Mouse (Mus musculus) forebrain, embryonic 11.5 days (tissue): ENCODE results near the gene Nelfe. TPM values are rescaled to one million over a fixed set of nuclear protein-coding genes. Genes with fewer than 3 reads are reported as not detected.
"Not testable (repeated sequence)": the region's sequence is repeated elsewhere in the genome, so short reads cannot be mapped to it uniquely, and the experiment has no call there.

Source experiments
- ATAC-seq: fragments of 200-750 bp; cut with Nextera tagmentation; replicated peaks from 2 replicates; pipeline ENCODE4 v1.8.0; 2017; ENCODE audit warnings: moderate TSS enrichment; ENCODE audit not compliant: low FRiP score
- DNase-seq: peaks from one replicate; pipeline ENCODE4 v3.0.0-alpha.2; 2017; ENCODE audit warnings: low spot score
- H3K27ac ChIP-seq: fragments of 300-500 bp; sonication (generic); 2 replicates; pipeline ENCODE4 v1.5.1; 2014; ENCODE audit warnings: low read depth, low read length
- H3K27me3 ChIP-seq: fragments of 300-500 bp; sonication (generic); 2 replicates; pipeline ENCODE4 v1.6.1; 2014; ENCODE audit warnings: mild to moderate bottlenecking, low read length, mixed read lengths; ENCODE audit not compliant: control insufficient read depth, insufficient read depth
- H3K36me3 ChIP-seq: fragments of 300-500 bp; sonication (generic); 2 replicates; pipeline ENCODE4 v1.6.1; 2014; ENCODE audit warnings: mild to moderate bottlenecking, low read length, moderate library complexity, mixed read lengths; ENCODE audit not compliant: control insufficient read depth, insufficient read depth
- H3K4me1 ChIP-seq: fragments of 300-500 bp; sonication (generic); replicated peaks from 2 replicates; pipeline ENCODE4 v1.6.1; 2014; ENCODE audit warnings: low read length, mixed read lengths; ENCODE audit not compliant: control insufficient read depth, insufficient read depth
- H3K4me2 ChIP-seq: fragments of 300-500 bp; sonication (generic); 2 replicates; pipeline ENCODE4 v1.6.1; 2014; ENCODE audit warnings: low read depth, mild to moderate bottlenecking, low read length, moderate library complexity, mixed read lengths; ENCODE audit not compliant: severe bottlenecking
- H3K4me3 ChIP-seq: fragments of 300-500 bp; sonication (generic); 2 replicates; pipeline ENCODE4 v1.5.1; 2014; ENCODE audit warnings: low read depth, low read length
- H3K9ac ChIP-seq: fragments of 300-500 bp; sonication (generic); 2 replicates; pipeline ENCODE4 v1.6.1; 2014; ENCODE audit warnings: low read length
- H3K9me3 ChIP-seq: fragments of 300-500 bp; sonication (generic); 2 replicates; pipeline ENCODE4 v1.6.1; 2016; ENCODE audit warnings: low read length, mixed read lengths; ENCODE audit not compliant: control insufficient read depth
- WGBS: fragments of 180-500 bp; shearing (Covaris S2); extraction: QIAGEN DNeasy Blood & Tissue Kit; methylation state at CpG from one replicate; pipeline ENCODE4 v1.1.7; 2014; 5-methylcytosine and 5-hydroxymethylcytosine counted together
- polyA plus RNA-seq: library from polyadenylated mRNA; unstranded; fragments of >200 nt; fragmentation: Nextera tagmentation; extraction: Ambion mirVana; gene quantifications from 2 replicates; pipeline ENCODE4 v1.2.1, GENCODE M21; 2014

Gene Nelfe
- 143 and 144 TPM in 2 replicates for polyA plus RNA-seq

DNA sequence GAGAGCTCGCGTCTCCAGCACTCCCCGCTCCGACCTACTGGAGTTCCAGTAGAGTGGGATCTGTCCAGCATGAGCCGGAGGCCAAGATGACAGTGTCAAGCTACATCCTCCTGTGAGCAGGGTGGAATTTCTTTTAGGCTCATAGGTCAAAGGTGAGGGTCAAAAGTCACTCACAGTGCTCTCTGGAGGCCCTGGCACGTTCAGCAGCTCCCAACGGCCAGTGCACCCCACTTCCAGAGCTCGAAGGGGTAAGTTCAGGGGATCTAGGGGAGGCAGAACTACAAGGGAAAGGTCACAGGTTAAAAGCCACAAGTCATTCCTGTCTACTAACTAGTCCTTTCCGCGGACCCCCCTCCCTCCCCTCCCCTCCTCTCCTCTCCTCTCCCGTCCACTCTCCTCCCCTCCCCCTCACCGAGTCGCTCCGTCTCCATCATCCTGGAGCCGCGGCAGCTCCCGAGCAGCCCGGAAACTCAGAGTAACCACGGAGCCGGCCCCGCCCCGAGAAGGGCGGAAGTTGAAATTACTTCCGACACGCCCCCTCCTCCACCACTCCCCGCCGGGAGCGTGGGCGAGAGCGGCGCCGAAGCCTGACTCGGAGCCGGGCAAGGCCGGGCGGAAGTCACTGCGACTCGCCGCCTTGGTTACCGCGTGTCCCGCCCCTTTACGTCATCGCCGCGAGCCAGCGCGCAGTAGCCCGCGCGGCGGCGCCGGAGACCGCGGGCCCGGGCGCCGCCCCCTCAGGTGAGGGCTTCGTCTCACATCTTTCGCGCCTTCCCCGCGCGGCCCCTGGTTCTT lies at the start of gene Nelfe, which contains the start of gene Skiv2l:
Gene Nelfe, plus strand, starts transcription at position 670 of the 795 bp plus-strand sequence.
Gene Skiv2l, minus strand, starts transcription at position 489 of the 795 bp plus-strand sequence.
- peak within 1 kb of the TSS; percentile 90 for H3K4me2 ChIP-seq
- DNase-seq, result peak; percentile 99
- no peaks in the 10 kb centered on the region for H3K9me3 ChIP-seq
- H3K4me3 ChIP-seq, result peak within 1 kb of the TSS; percentile 63
- H3K27ac ChIP-seq, result no peak within 1 kb of the TSS
- under 1% methylated on average over 58 of the region's 65 CpGs for WGBS
- peak within 1 kb of the TSS; percentile 80 for H3K9ac ChIP-seq
- H3K36me3 ChIP-seq, result peaks cover 17% of the 10 kb centered on the region
- no peaks in the 10 kb centered on the region for H3K27me3 ChIP-seq
- ATAC-seq, result peak; percentile 97
- H3K4me1 ChIP-seq, result peaks cover 10% of the 10 kb centered on the region

DNA sequence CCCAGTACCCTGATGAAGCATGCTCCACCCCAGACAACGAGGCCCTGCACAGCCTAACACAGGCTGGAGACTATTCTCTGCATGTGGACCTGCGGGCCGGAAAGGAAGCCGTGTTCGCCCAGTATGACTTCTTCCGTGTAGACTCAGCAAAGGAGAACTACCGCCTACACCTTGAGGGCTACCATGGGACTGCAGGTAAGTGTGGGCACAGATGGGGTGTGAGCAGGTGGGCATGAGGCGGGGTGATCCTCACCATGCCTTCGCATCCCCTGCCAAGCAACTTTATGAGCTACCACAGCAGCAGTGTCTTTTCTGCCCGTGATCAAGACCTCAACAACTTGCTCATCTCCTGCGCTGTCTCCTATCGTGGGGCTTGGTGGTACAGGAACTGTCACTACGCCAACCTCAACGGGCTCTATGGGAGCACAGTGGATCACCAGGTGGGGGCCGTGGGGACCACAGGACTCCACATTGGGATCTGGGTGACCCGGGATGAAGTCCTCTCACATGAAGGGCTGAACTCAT lies 49.3 kb upstream of the Nelfe start:
- not testable (repeated sequence) for H3K4me2 ChIP-seq, H3K36me3 ChIP-seq, H3K4me3 ChIP-seq, ATAC-seq, H3K9me3 ChIP-seq, H3K9ac ChIP-seq, H3K27me3 ChIP-seq, H3K4me1 ChIP-seq, H3K27ac ChIP-seq
- 95% methylated on average over 16 of the region's 16 CpGs for WGBS
- DNase-seq, result peak; percentile 33

DNA sequence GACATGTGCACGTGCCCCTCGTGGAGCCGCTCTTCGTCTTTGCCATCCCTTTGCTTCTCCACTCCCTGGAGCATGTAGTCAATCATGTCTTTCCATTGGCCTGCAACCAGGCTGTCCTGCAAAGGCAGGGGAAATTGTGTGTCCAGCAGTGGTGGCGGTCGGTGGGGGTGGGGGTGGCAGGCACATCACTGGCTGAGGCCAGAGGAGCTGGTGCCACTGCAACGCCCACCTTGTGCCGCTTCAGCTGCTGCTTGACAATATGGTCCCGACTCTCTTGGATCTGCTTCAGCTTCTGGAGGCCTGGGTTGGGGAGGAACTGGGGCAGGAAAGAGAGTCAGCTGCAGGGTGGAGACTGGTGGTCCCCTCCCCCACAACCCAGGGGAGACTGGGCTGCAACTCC lies 47.4 kb upstream of the Nelfe start:
- H3K27me3 ChIP-seq, result not testable (repeated sequence)
- WGBS, result 89% methylated on average over 5 of the region's 9 CpGs

DNA sequence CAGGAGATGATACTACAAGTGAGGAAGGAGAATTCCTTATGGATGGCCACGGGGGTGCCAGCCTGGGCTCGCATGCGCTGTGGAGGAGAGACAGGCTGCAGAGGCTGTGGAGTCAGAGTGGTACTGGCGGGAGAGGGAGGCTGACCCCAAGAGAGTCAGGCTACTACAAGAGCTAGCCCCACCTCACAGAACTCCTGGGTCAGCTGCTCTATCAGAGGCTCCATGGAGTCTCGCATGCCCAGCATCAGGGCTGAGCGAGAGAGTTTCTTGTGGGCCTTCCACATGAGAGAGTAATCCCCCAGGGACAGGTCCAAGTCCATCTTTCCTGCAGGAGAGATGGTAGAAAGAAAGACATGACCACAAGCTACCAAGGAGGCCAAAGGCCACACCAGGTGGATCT lies 46.8 kb upstream of the Nelfe start:
- not testable (repeated sequence) for H3K4me2 ChIP-seq, H3K9ac ChIP-seq, H3K27me3 ChIP-seq, H3K27ac ChIP-seq, ATAC-seq, H3K36me3 ChIP-seq, H3K4me1 ChIP-seq, H3K4me3 ChIP-seq, H3K9me3 ChIP-seq
- peak; percentile 27 for DNase-seq
- WGBS, result 91% methylated on average over 6 of the region's 6 CpGs

More for the DNA sequence above, 47.4 kb upstream of the Nelfe start:
- ATAC-seq, H3K36me3 ChIP-seq, H3K27ac ChIP-seq, H3K9ac ChIP-seq, H3K9me3 ChIP-seq, H3K4me3 ChIP-seq, H3K4me1 ChIP-seq, H3K4me2 ChIP-seq: not testable (repeated sequence)
- peak; percentile 23 for DNase-seq

DNA sequence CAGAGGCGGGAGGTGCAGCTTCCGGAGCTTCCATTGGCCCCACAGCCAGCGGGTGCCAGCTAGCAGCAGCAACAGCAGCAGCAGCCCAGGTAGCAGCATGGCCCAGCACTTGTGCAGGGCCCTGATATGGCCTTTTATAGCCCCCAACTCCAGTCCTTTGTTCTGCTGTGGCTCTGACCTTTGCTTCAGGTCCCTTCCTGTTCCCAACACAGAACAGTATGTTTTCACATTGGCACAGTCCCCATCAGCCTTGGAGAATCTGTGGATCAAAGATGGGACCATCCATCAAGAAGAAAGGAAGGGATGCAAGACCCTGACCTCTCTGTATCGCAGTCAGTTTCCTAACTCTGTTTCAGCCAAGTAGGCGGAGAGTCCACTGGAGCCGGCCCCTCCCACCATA lies 45.9 kb upstream of the Nelfe start, which contains the start of gene Cyp21a1:
Gene Cyp21a1, minus strand, starts transcription at position 261 of the 400 bp plus-strand sequence.
- H3K27ac ChIP-seq, H3K4me2 ChIP-seq, H3K27me3 ChIP-seq, H3K4me3 ChIP-seq, ATAC-seq, H3K9ac ChIP-seq, H3K4me1 ChIP-seq, DNase-seq, H3K9me3 ChIP-seq, H3K36me3 ChIP-seq: not testable (repeated sequence)
- 85% methylated on average over 2 of the region's 6 CpGs for WGBS

DNA sequence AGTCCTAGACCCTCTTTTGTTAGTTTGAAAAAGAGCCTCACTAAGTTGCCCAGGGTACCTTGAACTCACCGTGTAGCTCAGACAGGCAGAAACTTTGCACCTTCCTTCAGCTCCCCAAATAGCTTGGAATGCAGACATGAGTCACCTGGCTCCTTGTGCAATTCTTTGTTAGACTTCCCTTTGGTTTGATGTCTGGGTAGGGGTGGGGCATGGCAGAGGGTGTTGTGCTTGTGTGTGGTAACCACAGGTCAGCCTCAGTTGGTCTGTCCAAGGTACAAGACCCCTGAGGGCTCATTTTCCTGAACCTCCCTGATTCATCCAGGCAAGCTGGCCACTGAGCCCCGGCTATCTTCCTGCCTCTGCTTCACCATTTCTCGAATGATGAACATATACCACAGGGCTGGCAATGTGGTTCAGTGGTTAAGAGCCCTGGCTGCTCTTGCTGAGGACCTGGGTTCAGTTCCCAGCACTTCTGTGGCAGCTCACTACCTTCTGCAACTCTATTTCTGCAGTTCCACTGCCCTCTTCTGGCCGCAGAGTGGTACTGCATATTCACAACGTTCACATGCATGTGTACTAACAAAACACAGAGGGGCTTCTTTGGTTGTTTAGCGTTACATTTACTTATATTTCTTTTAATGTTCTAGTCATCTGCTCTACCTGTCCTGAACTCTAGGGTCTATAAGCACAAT lies 45.2 kb upstream of the Nelfe start:
- H3K4me3 ChIP-seq, result no peak overlapping the region
- 74% methylated on average over 6 of the region's 6 CpGs for WGBS
- no peak for ATAC-seq
- H3K4me1 ChIP-seq, result no peaks in the 10 kb centered on the region
- no peak overlapping the region for H3K9ac ChIP-seq
- no peaks in the 10 kb centered on the region for H3K36me3 ChIP-seq
- H3K4me2 ChIP-seq, result no peak overlapping the region
- DNase-seq, result no peak
- peaks cover 3% of the 10 kb centered on the region; the same call in 1 of the 2 replicates for H3K9me3 ChIP-seq
- H3K27ac ChIP-seq, result no peak overlapping the region
- H3K27me3 ChIP-seq, result no peaks in the 10 kb centered on the region

DNA sequence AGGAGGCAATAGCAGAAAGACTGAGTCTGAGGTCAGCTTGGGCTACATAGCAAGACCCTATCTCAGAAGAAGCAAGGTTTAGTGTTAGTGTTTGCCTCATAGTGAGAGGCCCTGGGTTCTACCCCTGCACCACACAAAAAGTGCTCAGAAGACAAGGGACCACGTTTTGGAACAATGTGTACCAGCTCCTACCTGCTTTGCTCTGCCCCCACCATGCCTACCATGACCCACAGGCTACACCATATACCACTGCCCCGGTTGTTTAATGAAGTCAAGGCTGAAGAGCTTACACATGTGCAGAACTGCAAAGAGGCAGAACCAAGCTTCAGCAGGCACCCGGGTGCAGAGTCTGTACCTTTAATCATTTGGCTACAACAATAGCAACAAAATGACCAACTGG lies 43.0 kb upstream of the Nelfe start:
- peaks cover 3% of the 10 kb centered on the region; the same call in 1 of the 2 replicates for H3K9me3 ChIP-seq
- 60% methylated on average over 3 of the region's 3 CpGs for WGBS
- H3K4me3 ChIP-seq, result no peak overlapping the region
- no peaks in the 10 kb centered on the region for H3K36me3 ChIP-seq
- no peak for DNase-seq
- H3K4me1 ChIP-seq, result no peaks in the 10 kb centered on the region
- H3K27me3 ChIP-seq, result no peaks in the 10 kb centered on the region
- no peak overlapping the region for H3K27ac ChIP-seq
- H3K4me2 ChIP-seq, result no peak overlapping the region
- no peak overlapping the region for H3K9ac ChIP-seq
- no peak for ATAC-seq

DNA sequence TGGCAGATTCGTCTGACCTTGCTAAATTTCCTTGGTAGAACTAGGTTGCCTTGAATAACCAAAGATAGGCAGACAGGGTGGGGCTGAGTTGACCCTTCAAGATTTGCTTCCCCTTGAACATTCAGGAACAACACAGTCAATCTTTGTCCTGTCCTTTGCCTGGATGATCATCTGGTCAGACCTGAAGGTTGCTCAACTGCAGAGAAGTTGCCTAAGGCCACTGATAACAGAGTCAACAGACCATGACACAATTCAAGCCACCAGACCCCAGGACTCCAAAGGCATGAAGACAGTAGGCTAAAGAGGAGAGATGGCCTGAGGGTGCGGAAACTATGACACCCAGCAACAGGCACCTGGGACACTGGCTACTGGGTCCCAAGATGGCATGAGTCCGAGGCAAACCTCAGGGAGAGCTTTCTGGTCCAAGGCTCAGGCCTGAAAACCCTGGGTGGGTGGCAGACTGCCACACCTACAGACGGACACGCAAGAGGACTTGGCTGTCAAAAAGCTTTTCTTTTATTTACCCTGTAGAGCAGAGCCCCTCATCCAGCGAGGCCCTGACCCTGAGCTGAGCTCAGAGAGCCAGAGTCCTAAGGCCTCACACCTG lies 41.5 kb upstream of the Nelfe start:
- H3K27ac ChIP-seq, result no peak overlapping the region
- H3K4me2 ChIP-seq, result no peak overlapping the region
- no peaks in the 10 kb centered on the region for H3K36me3 ChIP-seq
- H3K9me3 ChIP-seq, result peaks cover 3% of the 10 kb centered on the region; the same call in 1 of the 2 replicates
- 81% methylated on average over 6 of the region's 6 CpGs for WGBS
- H3K4me3 ChIP-seq, result no peak overlapping the region
- no peaks in the 10 kb centered on the region for H3K4me1 ChIP-seq
- no peak for ATAC-seq
- DNase-seq, result peak; percentile 22
- H3K9ac ChIP-seq, result no peak overlapping the region
- H3K27me3 ChIP-seq, result no peaks in the 10 kb centered on the region
